Mouse (Mus musculus) embryonic facial prominence, embryonic 14.5 days (tissue): ENCODE results near the gene Ms4a1. TPM values are rescaled to one million over a fixed set of nuclear protein-coding genes. Genes with fewer than 3 reads are reported as not detected.

Experiments
- ATAC-seq: fragments of 200-750 bp; cut with Nextera tagmentation; 2 replicates; pipeline ENCODE4 v1.8.0; 2017; ENCODE audit warnings: low read depth, moderate number of reproducible peaks, moderate TSS enrichment
- DNase-seq: peaks from one replicate; pipeline ENCODE4 v3.0.0-alpha.2; 2015; ENCODE audit warnings: low spot score
- H3K27ac ChIP-seq: fragments of 300-500 bp; sonication (generic); replicated peaks from 2 replicates; pipeline ENCODE4 v1.5.1; 2014; ENCODE audit warnings: low read depth, mild to moderate bottlenecking, low read length, moderate library complexity
- H3K27me3 ChIP-seq: fragments of 300-500 bp; sonication (generic); replicated peaks from 2 replicates; pipeline ENCODE4 v1.6.1; 2014; ENCODE audit warnings: low read length; ENCODE audit not compliant: control insufficient read depth, insufficient read depth
- H3K36me3 ChIP-seq: fragments of 300-500 bp; sonication (generic); 2 replicates; pipeline ENCODE4 v1.6.1; 2014; ENCODE audit warnings: low read length, mixed read lengths; ENCODE audit not compliant: control insufficient read depth, insufficient read depth
- H3K4me1 ChIP-seq: fragments of 300-500 bp; sonication (generic); 2 replicates; pipeline ENCODE4 v1.6.1; 2014; ENCODE audit warnings: antibody characterized with exemption, low read length; ENCODE audit not compliant: control insufficient read depth, insufficient read depth
- H3K4me2 ChIP-seq: fragments of 300-500 bp; sonication (generic); 2 replicates; pipeline ENCODE4 v1.6.1; 2014; ENCODE audit warnings: low read depth, mild to moderate bottlenecking, low read length, moderate library complexity, mixed read lengths
- H3K4me3 ChIP-seq: fragments of 300-500 bp; sonication (generic); 2 replicates; pipeline ENCODE4 v1.5.1; 2014; ENCODE audit warnings: low read depth, mild to moderate bottlenecking, low read length
- H3K9ac ChIP-seq: fragments of 300-500 bp; sonication (generic); 2 replicates; pipeline ENCODE4 v1.6.1; 2014; ENCODE audit warnings: low read depth, mild to moderate bottlenecking, low read length, moderate library complexity, mixed read lengths
- H3K9me3 ChIP-seq: fragments of 300-500 bp; sonication (generic); 2 replicates; pipeline ENCODE4 v1.6.1; 2016; ENCODE audit warnings: low read length; ENCODE audit not compliant: control insufficient read depth
- WGBS: fragments of 180-500 bp; shearing (Covaris S2); extraction: QIAGEN DNeasy Blood & Tissue Kit; methylation state at CpG from one replicate; pipeline ENCODE4 v1.1.7; 2014; 5-methylcytosine and 5-hydroxymethylcytosine counted together
- polyA plus RNA-seq: library from polyadenylated mRNA; unstranded; fragments of >200 nt; fragmentation: Nextera tagmentation; extraction: Ambion mirVana; gene quantifications from 2 replicates; pipeline ENCODE4 v1.2.1, GENCODE M21; 2014

The Ms4a1 gene
- polyA plus RNA-seq, 1 experiment from 2014 or later, result not detected

DNA sequence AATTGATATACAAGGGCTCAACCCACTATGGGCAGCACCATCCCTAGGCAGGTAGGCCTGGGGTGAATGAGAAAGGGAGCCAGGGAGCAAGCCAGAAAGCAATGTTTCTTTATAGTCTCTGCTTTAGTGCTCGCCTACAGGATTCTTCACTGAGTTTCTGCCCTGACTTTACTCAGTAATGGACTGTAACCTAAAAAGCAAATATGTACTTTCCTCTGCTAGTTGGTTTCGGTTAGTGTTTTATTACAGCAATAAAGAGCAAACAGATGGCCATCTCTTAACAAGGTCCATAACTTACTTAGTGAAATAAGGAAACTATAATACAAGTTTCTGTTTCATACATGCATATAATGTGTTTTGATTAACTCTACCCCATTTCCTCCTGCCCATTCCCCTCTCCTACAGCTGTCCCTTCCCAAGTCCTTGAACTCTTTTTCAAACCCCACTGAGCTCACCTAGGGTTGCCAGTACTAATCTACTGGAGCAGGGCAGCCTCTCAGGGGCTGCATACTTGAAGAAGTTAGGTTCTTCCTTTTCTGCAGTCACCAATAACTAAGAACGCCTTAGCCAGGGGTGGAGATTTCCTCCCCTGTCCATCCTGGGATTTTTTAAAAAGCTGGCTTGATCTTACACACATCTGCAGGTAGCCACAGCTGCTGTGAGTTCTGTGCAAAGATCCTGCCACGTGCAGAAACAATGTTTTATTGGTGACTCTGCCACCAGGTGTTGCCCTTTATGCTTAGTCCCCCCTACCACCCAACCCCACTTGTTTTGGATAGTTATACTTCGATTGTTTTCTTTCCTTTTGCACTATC lies 30.9 kb downstream of the Ms4a1 start:
- Histone ChIP-seq H3K27ac (no peak overlapping the region), H3K9ac (no peak overlapping the region), H3K27me3 (no peaks in the 10 kb centered on the region)

DNA sequence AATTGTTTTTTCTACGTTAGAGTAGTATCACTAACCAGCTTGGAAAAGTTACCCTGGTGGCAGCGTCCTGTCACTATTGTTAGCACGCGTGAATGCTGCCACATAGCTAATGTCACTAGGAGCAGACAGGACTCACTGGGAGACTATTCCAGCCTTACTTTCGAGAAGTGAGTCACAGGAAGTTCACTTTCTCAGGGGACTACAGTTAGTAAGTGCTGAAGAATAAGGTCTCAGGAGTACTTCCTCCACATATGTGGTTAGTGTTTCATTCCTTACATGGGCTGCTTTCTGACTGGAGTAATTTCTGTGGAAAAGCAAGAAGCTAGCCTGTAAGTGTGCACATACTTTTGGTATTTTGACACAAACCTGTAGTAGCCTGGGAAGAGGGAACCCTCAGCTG lies 31.8 kb downstream of the Ms4a1 start:
- Histone ChIP-seq H3K4me3 (no peak overlapping the region), H3K27me3 (no peaks in the 10 kb centered on the region), H3K9ac (no peak overlapping the region), H3K36me3 (no peaks in the 10 kb centered on the region), H3K4me2 (no peak overlapping the region), H3K4me1 (no peaks in the 10 kb centered on the region), H3K27ac (no peak overlapping the region), H3K9me3 (no peaks in the 10 kb centered on the region)
- DNase-seq (no peak), ATAC-seq (no peak)
- WGBS, result 72% methylated on average over 5 of the region's 5 CpGs

More for the DNA sequence above, 30.9 kb downstream of the Ms4a1 start:
- WGBS, result 61% methylated on average over 5 of the region's 5 CpGs
- no peaks in the 10 kb centered on the region for H3K4me1 ChIP-seq
- H3K36me3 ChIP-seq, result no peaks in the 10 kb centered on the region
- H3K4me2 ChIP-seq, result no peak overlapping the region
- no peak for DNase-seq
- no peak for ATAC-seq
- H3K9me3 ChIP-seq, result no peaks in the 10 kb centered on the region
- H3K4me3 ChIP-seq, result no peak overlapping the region

DNA sequence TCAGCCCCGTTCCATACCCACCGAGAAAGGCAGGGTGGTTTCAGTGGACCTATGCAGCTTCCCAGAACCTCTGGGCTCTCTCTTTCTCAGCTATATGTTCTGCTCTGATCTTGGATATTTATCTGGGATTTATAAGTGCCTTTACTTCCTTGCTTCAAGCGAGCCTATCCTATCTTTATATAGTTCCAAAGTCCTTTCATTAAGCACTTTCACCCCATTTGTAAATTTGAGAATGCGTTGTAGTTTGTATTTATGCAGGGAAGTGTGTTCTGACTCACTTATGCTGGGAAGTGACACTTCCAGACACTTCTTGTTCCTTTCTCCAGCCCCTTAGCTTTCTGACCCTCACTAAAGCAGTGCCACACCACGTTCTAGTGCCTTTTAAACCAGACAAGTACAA lies 33.7 kb downstream of the Ms4a1 start, which contains the start of gene Ms4a12:
Gene Ms4a12, minus strand, starts transcription at position 101 of the 400 bp plus-strand sequence.
- Histone ChIP-seq H3K9ac (no peak within 1 kb of the TSS), H3K4me2 (no peak within 1 kb of the TSS), H3K27ac (no peak within 1 kb of the TSS), H3K9me3 (no peaks in the 10 kb centered on the region), H3K4me1 (no peaks in the 10 kb centered on the region), H3K36me3 (no peaks in the 10 kb centered on the region), H3K4me3 (no peak within 1 kb of the TSS), H3K27me3 (no peaks in the 10 kb centered on the region)
- DNase-seq (no peak), ATAC-seq (no peak)
- 71% methylated on average over 5 of the region's 5 CpGs for WGBS

Other genes with a start within 250 kb of the Ms4a1 start
- not detected in 2 replicates for gene Ms4a18, start 248.2 kb downstream of the Ms4a1 start, polyA plus RNA-seq
- gene Ms4a8a, start 185.1 kb downstream of the Ms4a1 start, polyA plus RNA-seq, result not detected in 2 replicates
- not detected in 2 replicates for gene 1700017D01Rik, start 135.4 kb downstream of the Ms4a1 start, polyA plus RNA-seq
- gene 1700025F22Rik, start 100.9 kb downstream of the Ms4a1 start, polyA plus RNA-seq, result not detected in 2 replicates
- gene Ms4a13, start 69.5 kb downstream of the Ms4a1 start, polyA plus RNA-seq, result not detected in 2 replicates
- not detected in 2 replicates for gene Ms4a12, start 33.8 kb downstream of the Ms4a1 start, polyA plus RNA-seq
- gene Ms4a5, start 17.6 kb upstream of the Ms4a1 start, polyA plus RNA-seq, result not detected in 2 replicates
- gene Ms4a14, start 48.2 kb upstream of the Ms4a1 start, polyA plus RNA-seq, result 0.08 and 0.37 TPM in 2 replicates
- gene Ms4a7, start 69.9 kb upstream of the Ms4a1 start, polyA plus RNA-seq, result 11.1 and 11.4 TPM in 2 replicates
- gene Ms4a4a, start 109.3 kb upstream of the Ms4a1 start, polyA plus RNA-seq, result 5.2 and 7.1 TPM in 2 replicates
- gene Ms4a4c, start 138.5 kb upstream of the Ms4a1 start, polyA plus RNA-seq, result 0.62 and 1.3 TPM in 2 replicates
- gene Ms4a4b, start 177.3 kb upstream of the Ms4a1 start, polyA plus RNA-seq, result 0.14 and 0.17 TPM in 2 replicates
- gene Ms4a6c, start 203.1 kb upstream of the Ms4a1 start, polyA plus RNA-seq, result 8.3 and 11.8 TPM in 2 replicates
- not detected in 2 replicates for gene Gm8369, start 219.7 kb upstream of the Ms4a1 start, polyA plus RNA-seq